Mouse (Mus musculus) B cell, adult 2 months (primary cell): ENCODE results near the gene Rab14.

Source experiments
- DNase-seq, 2 experiments: peaks; one replicate each; pipeline ENCODE4 v3.0.0; 2022

The Rab14 gene

DNA sequence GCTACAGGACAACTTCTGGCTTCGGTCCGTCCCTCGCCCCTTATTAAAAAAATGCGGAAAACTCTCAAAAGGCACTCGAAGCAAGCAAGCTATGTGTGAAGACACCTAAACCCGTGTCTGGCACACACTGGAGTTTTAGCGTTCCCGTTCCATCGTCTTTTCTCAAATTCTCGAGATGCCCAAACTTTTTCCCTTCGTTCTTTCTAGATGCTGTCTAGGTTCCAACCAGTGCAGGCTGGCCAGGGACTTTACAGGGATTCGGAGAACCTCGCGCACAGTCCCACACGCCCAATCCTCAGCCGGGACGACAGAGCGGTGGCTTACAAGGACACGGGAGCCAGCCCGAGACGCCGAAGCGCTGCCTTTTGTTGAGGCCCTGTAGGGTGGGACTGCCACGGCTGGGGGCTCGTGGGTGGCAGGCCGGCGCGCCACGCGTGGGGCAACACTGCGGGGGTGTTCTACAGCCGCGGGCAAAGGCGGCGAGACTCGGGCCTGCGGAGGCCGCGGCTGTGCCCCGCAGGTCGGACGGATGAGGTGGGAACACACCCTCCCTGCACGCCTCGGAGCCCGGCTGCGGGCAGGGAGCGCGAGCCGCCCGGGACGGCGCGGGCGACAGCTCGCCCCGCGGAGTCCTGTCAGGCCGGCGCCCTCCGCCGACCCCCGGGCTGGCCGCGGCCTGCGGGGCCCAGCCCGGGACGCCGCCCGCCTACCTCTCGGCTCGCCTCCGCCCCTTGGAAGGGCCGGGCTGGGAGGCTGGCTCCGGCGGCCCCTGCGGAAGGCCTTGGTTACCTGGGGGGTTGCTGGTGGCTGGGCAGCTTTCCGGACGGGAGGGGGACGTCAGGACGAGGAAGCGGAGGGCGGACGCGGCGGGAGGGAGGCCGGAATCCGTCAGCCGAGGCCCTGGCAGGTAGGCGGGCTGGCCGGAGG, 686 bp downstream of the Rab14 start:
- DNase-seq = peak in 1 of 2 experiments; percentile 48

DNA sequence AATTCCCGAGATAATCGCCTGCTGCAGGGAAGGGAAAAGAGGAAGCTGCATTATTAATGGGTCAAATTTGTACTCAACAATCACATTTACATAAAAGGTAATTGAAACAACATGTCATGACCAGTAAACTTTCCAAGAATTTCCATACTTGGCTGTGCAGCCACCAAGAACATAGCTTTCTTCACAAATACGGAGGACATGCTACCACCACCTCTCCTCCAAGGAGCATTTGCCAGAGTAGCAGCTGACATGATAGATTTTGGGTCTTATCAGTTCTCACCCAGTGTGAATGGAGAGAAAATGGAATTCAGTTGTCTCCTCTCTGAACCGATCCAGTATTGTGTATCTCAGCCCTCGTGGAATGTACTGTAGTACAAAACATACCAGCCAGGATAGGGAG, 1.4 kb downstream of the Rab14 start:
- DNase-seq = no peak

DNA sequence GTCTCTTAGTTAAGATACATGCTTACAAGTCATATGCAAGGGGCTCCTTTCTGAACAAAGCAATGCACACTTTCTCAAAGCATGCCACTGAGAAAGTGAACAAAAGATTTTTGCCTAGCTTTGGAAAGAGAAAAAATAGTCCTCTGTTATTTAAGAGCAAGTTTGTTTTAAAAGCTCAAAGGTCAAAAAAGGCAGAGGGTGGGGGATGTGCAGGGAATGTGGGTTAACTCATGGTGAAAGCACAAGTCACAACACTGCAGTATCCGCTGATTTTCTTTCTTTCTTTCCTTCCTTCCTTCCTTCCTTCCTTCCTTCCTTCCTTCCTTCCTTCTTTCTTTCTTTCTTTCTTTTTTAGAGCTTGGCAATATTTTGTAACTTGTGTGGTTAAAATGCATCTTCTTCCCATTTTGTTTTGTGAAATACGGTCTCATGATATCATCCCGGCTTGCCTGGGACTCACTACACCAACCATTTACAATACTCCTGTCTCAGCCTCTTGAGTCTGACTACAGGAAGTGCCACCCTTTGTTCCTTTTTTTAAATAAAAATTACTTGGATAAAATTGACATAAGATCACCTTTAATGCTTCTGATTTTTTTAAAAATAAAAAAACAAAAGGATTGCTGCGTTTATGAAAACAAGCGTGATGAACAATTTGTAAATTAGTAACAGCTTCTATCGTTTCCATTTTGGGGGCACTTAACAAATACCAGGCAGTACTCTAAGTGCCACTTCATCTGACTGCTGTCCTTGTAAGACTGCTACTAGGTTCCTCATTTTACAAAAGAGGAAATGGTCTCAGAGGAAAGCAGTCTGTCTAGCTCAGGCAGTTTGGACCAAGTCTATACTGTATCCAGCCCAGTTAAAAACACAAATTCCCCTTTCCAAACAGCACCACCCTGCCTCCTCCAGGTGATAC, 5.0 kb downstream of the Rab14 start:
- DNase-seq = peak; percentile 50 to 53

DNA sequence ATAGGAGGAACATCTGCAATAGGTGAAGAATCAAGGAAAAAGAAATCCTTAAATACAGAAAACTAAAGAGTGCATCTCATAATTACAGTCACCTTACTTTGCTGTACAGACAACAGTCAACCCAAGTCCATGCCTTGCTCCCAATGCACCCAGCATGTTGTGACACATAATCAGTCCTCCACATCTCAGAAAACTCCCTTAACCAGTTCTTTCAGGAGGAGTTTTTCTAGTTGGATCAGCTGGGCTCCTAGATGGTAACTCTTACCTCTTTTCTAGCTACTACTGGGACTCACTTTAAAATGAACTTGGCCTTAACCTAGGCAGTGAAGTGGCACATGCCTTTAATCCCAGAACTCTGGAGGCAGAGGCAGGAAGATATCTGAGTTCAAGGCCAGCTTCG, 6.9 kb downstream of the Rab14 start:
- no peak for DNase-seq

- no peak for DNase-seq
These were observed 12.0 kb downstream of the Rab14 start for GRCm38 (mm10) chr2:35188929-35189328.

- no peak for DNase-seq
These were observed 17.7 kb downstream of the Rab14 start for GRCm38 (mm10) chr2:35183115-35183673.

GRCm38 (mm10) chr2:35178153-35178552, 22.8 kb downstream of the Rab14 start:
- DNase-seq = no peak

- no peak for DNase-seq
These were observed 25.4 kb downstream of the Rab14 start for GRCm38 (mm10) chr2:35175281-35176065.

GRCm38 (mm10) chr2:35174100-35174499, 26.8 kb downstream of the Rab14 start:
- no peak for DNase-seq

DNA sequence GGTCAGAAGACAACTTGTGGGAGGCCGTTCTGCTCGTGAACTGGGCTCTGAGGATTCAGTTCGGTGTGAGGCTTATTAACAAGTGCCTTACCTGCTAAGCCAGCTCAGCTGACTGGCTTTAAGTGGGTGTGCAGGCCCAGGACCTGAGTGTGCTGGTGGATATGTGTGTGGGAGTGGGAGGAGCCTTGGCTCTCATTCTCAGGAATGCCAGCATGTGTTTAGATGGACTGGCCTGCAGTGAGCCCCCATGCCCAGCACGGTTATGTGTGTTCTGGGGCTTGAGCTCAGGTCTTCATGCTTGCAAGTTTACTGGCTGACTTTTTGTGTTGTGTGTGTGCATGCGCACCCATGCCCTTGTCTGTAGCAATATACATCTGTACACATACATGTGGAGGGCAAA, 27.3 kb downstream of the Rab14 start:
- DNase-seq = no peak

DNA sequence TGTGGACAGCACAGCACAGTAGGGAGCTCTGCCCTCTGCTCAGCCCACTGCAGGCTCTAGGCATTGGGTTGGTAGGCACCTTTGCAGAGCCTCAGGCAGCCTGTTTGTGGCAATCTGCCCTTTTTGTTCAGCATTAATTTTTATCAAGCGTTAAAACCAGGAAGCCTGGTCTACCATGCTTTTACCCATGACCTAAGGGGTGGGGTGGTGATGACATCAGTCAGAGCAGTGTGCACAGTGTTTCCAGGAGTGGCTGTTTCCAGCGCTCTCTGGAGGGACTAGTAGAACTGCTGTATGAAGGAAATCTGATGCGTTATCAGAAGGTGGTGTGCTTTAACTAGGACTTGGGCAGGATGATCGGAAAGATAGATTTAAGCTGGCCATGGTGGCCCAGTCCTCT, 28.7 kb downstream of the Rab14 start:
- DNase-seq = no peak

DNA sequence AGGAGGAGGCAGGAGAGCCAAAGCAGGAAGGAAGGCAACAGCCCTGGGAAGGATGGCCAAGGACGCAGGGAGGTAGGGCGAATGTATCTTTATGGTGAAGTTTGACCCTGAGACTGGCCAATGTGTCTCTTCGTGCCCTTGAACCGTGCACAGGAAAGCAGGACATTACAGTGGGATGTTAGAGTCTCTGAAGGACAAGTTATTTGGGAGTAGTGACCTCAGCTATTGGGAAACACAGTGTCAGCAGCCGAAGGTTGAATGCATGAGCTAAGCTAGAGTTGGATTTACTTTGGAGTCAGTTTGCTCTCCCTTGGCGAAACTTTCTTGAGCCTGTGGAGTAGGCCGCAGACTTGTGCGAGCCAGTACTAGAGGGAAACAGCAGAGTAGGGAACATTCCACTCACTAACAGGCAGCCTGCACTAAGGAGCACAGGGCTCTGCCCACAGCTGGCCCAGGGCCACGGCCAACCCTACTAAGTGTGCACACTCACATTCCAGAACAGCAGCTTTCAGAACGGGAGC, 29.5 kb downstream of the Rab14 start:
- no peak for DNase-seq

- no peak for DNase-seq
These were observed 31.5 kb downstream of the Rab14 start for GRCm38 (mm10) chr2:35169452-35169851.

GRCm38 (mm10) chr2:35166816-35167215, 34.1 kb downstream of the Rab14 start:
- no peak for DNase-seq

DNA sequence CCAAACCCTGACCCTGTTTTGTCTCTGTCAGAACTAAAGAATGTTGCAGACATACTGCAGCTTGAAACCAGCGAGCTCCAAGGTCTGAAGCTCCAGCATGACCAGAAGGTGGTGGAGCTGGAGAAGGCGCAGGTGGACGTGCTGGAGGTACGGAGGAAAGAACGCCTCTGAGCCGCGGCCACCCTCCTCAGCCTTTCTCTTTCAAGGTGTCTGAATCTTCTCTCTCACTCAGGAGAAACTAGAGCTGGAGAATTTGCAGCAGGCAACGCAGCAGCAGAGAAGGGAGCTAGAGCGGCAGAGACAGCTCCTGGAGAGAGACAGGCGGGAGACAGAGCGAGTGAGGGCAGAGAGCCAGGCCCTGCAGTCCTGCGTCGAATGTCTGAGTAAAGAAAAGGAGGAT, 35.5 kb downstream of the Rab14 start:
- DNase-seq = no peak

GRCm38 (mm10) chr2:35163396-35163795, 37.5 kb downstream of the Rab14 start:
- no peak for DNase-seq

- DNase-seq = no peak
These were observed 39.0 kb downstream of the Rab14 start for GRCm38 (mm10) chr2:35161846-35162488.

DNA sequence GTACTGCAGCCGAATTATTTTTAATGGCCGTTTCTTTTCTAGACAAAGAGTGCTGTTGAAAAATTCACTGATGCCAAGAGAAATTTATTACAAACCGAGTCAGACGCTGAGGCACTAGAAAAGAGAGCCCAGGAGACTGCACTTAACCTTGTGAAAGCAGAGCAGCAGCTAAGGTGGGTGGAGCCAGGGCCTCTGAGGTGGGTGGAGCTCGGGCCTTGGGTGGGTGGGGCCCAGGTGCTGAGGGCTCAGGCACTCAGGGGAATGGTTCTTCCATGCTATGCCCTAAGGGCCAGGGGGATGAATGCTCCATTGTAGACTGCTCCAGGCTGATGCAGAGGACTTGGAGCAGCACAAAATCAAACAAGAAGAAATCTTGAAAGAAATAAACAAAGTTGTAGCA, 40.7 kb downstream of the Rab14 start:
- DNase-seq = peak; percentile 15 to 30

- DNase-seq = no peak
These were observed 42.6 kb downstream of the Rab14 start for GRCm38 (mm10) chr2:35158358-35158757.

- no peak for DNase-seq
These were observed 43.1 kb downstream of the Rab14 start for GRCm38 (mm10) chr2:35157836-35158235.

DNA sequence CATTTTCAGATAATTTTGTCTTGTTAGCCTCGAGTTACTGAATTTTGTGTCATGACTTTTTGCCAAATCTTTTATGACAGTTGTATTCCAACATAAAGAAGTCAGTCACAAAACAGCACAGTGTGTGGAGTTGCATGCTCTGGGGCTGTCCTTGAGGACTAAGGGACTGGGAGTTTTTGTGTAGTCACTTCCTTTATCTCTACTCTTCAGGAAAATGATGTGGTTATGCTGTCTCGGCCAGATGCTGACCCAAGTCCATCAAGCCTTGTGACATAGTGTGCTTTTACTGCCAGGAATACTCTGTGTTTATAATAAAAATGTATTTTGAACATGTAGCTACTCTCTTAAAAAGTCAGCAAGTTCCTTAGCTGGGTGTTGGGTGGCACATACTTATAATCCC, 43.9 kb downstream of the Rab14 start:
- no peak for DNase-seq
